Mouse (Mus musculus) cerebellum, adult 2 months (tissue): ENCODE data around the gene Flii.

Experiments used
- CTCF ChIP-seq: fragments of 200-500 bp; IDR thresholded peaks from 2 replicates; pipeline ENCODE4 v1.5.1; 2011; ENCODE audit warnings: low read depth, mild to moderate bottlenecking, control low read depth, low read length, moderate library complexity, borderline replicate concordance; ENCODE audit not compliant: insufficient read depth
- POLR2A ChIP-seq: fragments of 200-500 bp; IDR thresholded peaks from 2 replicates; pipeline ENCODE4 v1.6.1; 2011; ENCODE audit warnings: low read length, control low read depth, borderline replicate concordance; ENCODE audit not compliant: insufficient read depth

DNA sequence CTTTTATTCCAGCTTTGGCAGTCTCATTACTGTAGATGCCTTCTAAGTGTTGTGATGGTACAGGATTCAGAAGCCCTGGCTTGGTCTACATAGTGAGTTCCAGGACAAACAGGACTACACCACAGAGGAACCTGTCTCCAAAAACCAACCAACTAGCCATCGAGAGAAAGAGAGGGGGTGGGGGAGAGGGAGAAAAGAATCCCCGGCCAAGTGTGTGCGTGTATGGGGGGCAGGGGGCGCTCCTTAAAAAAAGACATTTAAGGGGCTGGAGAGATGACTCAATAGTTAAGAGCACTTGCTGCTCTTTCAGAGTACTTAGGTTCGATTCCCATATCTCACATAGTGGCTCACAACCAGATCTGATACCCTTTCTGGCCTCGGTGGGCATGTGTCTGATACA is 48.5 kb upstream of the Flii start:
- TF ChIP-seq POLR2A (no peak), CTCF (no peak)
